Mouse (Mus musculus): ENCODE data around the gene Aebp1. TPM values are rescaled to one million over a fixed set of nuclear protein-coding genes. Genes with fewer than 3 reads are reported as not detected.

Aebp1 gene
- total RNA-seq, 2 experiments from 2014 or later, result 245 to 387 TPM

- DNase-seq (ENCODE audit: low spot score in 2 of 2), result peak in 1 of 2 experiments; percentile 15
Observed at GRCm38 (mm10) chr11:5892151-5892591, 30.4 kb downstream of the Aebp1 start.

GRCm38 (mm10) chr11:5892810-5893368 is 31.1 kb downstream of the Aebp1 start:
- no peak for DNase-seq (ENCODE audit: low spot score in 2 of 2)

GRCm38 (mm10) chr11:5893807-5894206 is 32.1 kb downstream of the Aebp1 start:
- DNase-seq (ENCODE audit: low spot score in 2 of 2), result no peak

GRCm38 (mm10) chr11:5897230-5897629 is 35.5 kb downstream of the Aebp1 start:
- no peak for DNase-seq (ENCODE audit: low spot score in 2 of 2)

GRCm38 (mm10) chr11:5897839-5898238 is 36.1 kb downstream of the Aebp1 start:
- no peak for DNase-seq (ENCODE audit: low spot score in 2 of 2)

GRCm38 (mm10) chr11:5898531-5898930 is 36.8 kb downstream of the Aebp1 start, which contains the start of gene Myl7:
TSS of gene Myl7 (minus strand) at chr11:5898782.
- no peak for DNase-seq (ENCODE audit: low spot score in 2 of 2)

GRCm38 (mm10) chr11:5899286-5899685 is 37.5 kb downstream of the Aebp1 start:
- DNase-seq (ENCODE audit: low spot score in 2 of 2), result no peak

GRCm38 (mm10) chr11:5901320-5901719 is 39.6 kb downstream of the Aebp1 start:
- DNase-seq (ENCODE audit: low spot score in 2 of 2), result no peak

- no peak for DNase-seq (ENCODE audit: low spot score in 2 of 2)
Observed at GRCm38 (mm10) chr11:5901950-5902349, 40.2 kb downstream of the Aebp1 start.

- no peak for DNase-seq (ENCODE audit: low spot score in 2 of 2)
Observed at GRCm38 (mm10) chr11:5902390-5902789, 40.6 kb downstream of the Aebp1 start.

GRCm38 (mm10) chr11:5903844-5904243 is 42.1 kb downstream of the Aebp1 start:
- DNase-seq (ENCODE audit: low spot score in 2 of 2), result no peak

GRCm38 (mm10) chr11:5904357-5904756 is 42.6 kb downstream of the Aebp1 start:
- no peak for DNase-seq (ENCODE audit: low spot score in 2 of 2)

- no peak for DNase-seq (ENCODE audit: low spot score in 2 of 2)
Observed at GRCm38 (mm10) chr11:5904871-5905270, 43.1 kb downstream of the Aebp1 start.

- DNase-seq (ENCODE audit: low spot score in 2 of 2), result no peak
Observed at GRCm38 (mm10) chr11:5905778-5906518, 44.2 kb downstream of the Aebp1 start.

GRCm38 (mm10) chr11:5907096-5907495 is 45.3 kb downstream of the Aebp1 start:
- no peak for DNase-seq (ENCODE audit: low spot score in 2 of 2)

GRCm38 (mm10) chr11:5908642-5909041 is 46.9 kb downstream of the Aebp1 start:
- DNase-seq (ENCODE audit: low spot score in 2 of 2), result no peak

GRCm38 (mm10) chr11:5912635-5913034 is 50.9 kb downstream of the Aebp1 start:
- DNase-seq (ENCODE audit: low spot score in 2 of 2), result peak; percentile 45 to 54

- DNase-seq (ENCODE audit: low spot score in 2 of 2), result peak in 1 of 2 experiments; percentile 16
Observed at GRCm38 (mm10) chr11:5913256-5913655, 51.5 kb downstream of the Aebp1 start.

GRCm38 (mm10) chr11:5913936-5914335 is 52.2 kb downstream of the Aebp1 start:
- no peak for DNase-seq (ENCODE audit: low spot score in 2 of 2)

- DNase-seq (ENCODE audit: low spot score in 2 of 2), result peak in 1 of 2 experiments; percentile 9
Observed at GRCm38 (mm10) chr11:5914940-5915339, 53.2 kb downstream of the Aebp1 start.

GRCm38 (mm10) chr11:5915429-5916177 is 53.9 kb downstream of the Aebp1 start:
- DNase-seq (ENCODE audit: low spot score in 2 of 2), result no peak

GRCm38 (mm10) chr11:5916178-5916548 is 54.4 kb downstream of the Aebp1 start:
- DNase-seq (ENCODE audit: low spot score in 2 of 2), result no peak
